Mouse (Mus musculus): ENCODE results near the gene Rap1b.

Rap1b gene

GRCm38 (mm10) chr10:117770286-117771130 is 75.3 kb downstream of the Rap1b start:
- no peak for DNase-seq (ENCODE audit: low read depth, low spot score)

- no peak for DNase-seq (ENCODE audit: low read depth, low spot score)
Measured at GRCm38 (mm10) chr10:117769541-117770285, 76.1 kb downstream of the Rap1b start.

- DNase-seq (ENCODE audit: low read depth, low spot score), result no peak
Measured at GRCm38 (mm10) chr10:117768141-117768440, 77.7 kb downstream of the Rap1b start.

GRCm38 (mm10) chr10:117767286-117768140 is 78.3 kb downstream of the Rap1b start:
- no peak for DNase-seq (ENCODE audit: low read depth, low spot score)

- no peak for DNase-seq (ENCODE audit: low read depth, low spot score)
Measured at GRCm38 (mm10) chr10:117766896-117767160, 79.0 kb downstream of the Rap1b start.

- DNase-seq (ENCODE audit: low read depth, low spot score), result no peak
Measured at GRCm38 (mm10) chr10:117766111-117766895, 79.5 kb downstream of the Rap1b start.

- no peak for DNase-seq (ENCODE audit: low read depth, low spot score)
Measured at GRCm38 (mm10) chr10:117765116-117765894, 80.5 kb downstream of the Rap1b start.

GRCm38 (mm10) chr10:117764598-117764997 is 81.2 kb downstream of the Rap1b start:
- no peak for DNase-seq (ENCODE audit: low read depth, low spot score)

All from embryo, embryonic 11.5 days (tissue).